Mouse (Mus musculus): ENCODE measurements around the gene 1810065E05Rik. TPM values are rescaled to one million over a fixed set of nuclear protein-coding genes. Genes with fewer than 3 reads are reported as not detected.

The 1810065E05Rik gene
- not detected in 2 replicates for polyA plus RNA-seq (2015; fragmentation: Nextera tagmentation; extraction: Ambion mirVana)

- H3K4me3 ChIP-seq (ENCODE audit: low read length): no peak within 1 kb of the TSS
- H3K27ac ChIP-seq (ENCODE audit: low read length): no peak within 1 kb of the TSS
- H3K9me3 ChIP-seq (ENCODE audit: control insufficient read depth, low read length): no peaks in the 10 kb centered on the region
- H3K9ac ChIP-seq (ENCODE audit: low read length): no peak within 1 kb of the TSS
- no peaks in the 10 kb centered on the region for H3K27me3 ChIP-seq (ENCODE audit: control insufficient read depth, insufficient read depth, low read depth, low read length)
- no peaks in the 10 kb centered on the region for H3K36me3 ChIP-seq (ENCODE audit: control insufficient read depth, insufficient read depth, low read length)
- H3K4me2 ChIP-seq (ENCODE audit: low read depth, low read length): no peak within 1 kb of the TSS
- no peak for ATAC-seq (ENCODE audit: low read depth)
- 37% methylated on average over 1 of the region's 1 CpGs for WGBS
- H3K4me1 ChIP-seq (replicated peaks; ENCODE audit: control insufficient read depth, insufficient read depth, low read length): no peaks in the 10 kb centered on the region
These were observed at the start of gene 1810065E05Rik for GRCm38 (mm10) chr11:58420815-58421214. TSS of gene 1810065E05Rik (plus strand) at chr11:58421111.

- Histone ChIP-seq H3K27ac (ENCODE audit: low read length) (no peak overlapping the region), H3K9me3 (ENCODE audit: control insufficient read depth, low read length) (no peaks in the 10 kb centered on the region), H3K36me3 (ENCODE audit: control insufficient read depth, insufficient read depth, low read length) (no peaks in the 10 kb centered on the region), H3K4me3 (ENCODE audit: low read length) (no peak overlapping the region), H3K4me2 (ENCODE audit: low read depth, low read length) (no peak overlapping the region), H3K27me3 (ENCODE audit: control insufficient read depth, insufficient read depth, low read depth, low read length) (no peaks in the 10 kb centered on the region), H3K9ac (ENCODE audit: low read length) (no peak overlapping the region), H3K4me1 (replicated peaks; ENCODE audit: control insufficient read depth, insufficient read depth, low read length) (no peaks in the 10 kb centered on the region)
- 50% methylated on average over 2 of the region's 2 CpGs for WGBS
- no peak for ATAC-seq (ENCODE audit: low read depth)
These were observed 43.6 kb upstream of the 1810065E05Rik start for GRCm38 (mm10) chr11:58377273-58377672.

- no peaks in the 10 kb centered on the region for H3K9me3 ChIP-seq (ENCODE audit: control insufficient read depth, low read length)
- H3K4me2 ChIP-seq (ENCODE audit: low read depth, low read length): no peak overlapping the region
- no peaks in the 10 kb centered on the region for H3K36me3 ChIP-seq (ENCODE audit: control insufficient read depth, insufficient read depth, low read length)
- no peak overlapping the region for H3K9ac ChIP-seq (ENCODE audit: low read length)
- no peak overlapping the region for H3K27ac ChIP-seq (ENCODE audit: low read length)
- no peak for ATAC-seq (ENCODE audit: low read depth)
- H3K4me3 ChIP-seq (ENCODE audit: low read length): no peak overlapping the region
- H3K4me1 ChIP-seq (replicated peaks; ENCODE audit: control insufficient read depth, insufficient read depth, low read length): no peaks in the 10 kb centered on the region
- WGBS: 11% methylated on average over 1 of the region's 1 CpGs
- H3K27me3 ChIP-seq (ENCODE audit: control insufficient read depth, insufficient read depth, low read depth, low read length): no peaks in the 10 kb centered on the region
These were observed 43.2 kb upstream of the 1810065E05Rik start for GRCm38 (mm10) chr11:58377686-58378085.

- no peak within 1 kb of the TSS for H3K27ac ChIP-seq (ENCODE audit: low read length)
- 95% methylated on average over 3 of the region's 3 CpGs for WGBS
- no peak within 1 kb of the TSS for H3K4me3 ChIP-seq (ENCODE audit: low read length)
- no peak within 1 kb of the TSS for H3K9ac ChIP-seq (ENCODE audit: low read length)
- no peaks in the 10 kb centered on the region for H3K4me1 ChIP-seq (replicated peaks; ENCODE audit: control insufficient read depth, insufficient read depth, low read length)
- no peaks in the 10 kb centered on the region for H3K27me3 ChIP-seq (ENCODE audit: control insufficient read depth, insufficient read depth, low read depth, low read length)
- ATAC-seq (ENCODE audit: low read depth): no peak
- no peaks in the 10 kb centered on the region for H3K36me3 ChIP-seq (ENCODE audit: control insufficient read depth, insufficient read depth, low read length)
- no peaks in the 10 kb centered on the region for H3K9me3 ChIP-seq (ENCODE audit: control insufficient read depth, low read length)
- H3K4me2 ChIP-seq (ENCODE audit: low read depth, low read length): no peak within 1 kb of the TSS
These were observed 42.1 kb upstream of the 1810065E05Rik start, which contains the start of gene Lypd8 for GRCm38 (mm10) chr11:58378763-58379278. TSS of gene Lypd8 (plus strand) at chr11:58379043.

- no peak overlapping the region for H3K9ac ChIP-seq (ENCODE audit: low read length)
- no peak overlapping the region for H3K4me3 ChIP-seq (ENCODE audit: low read length)
- H3K27me3 ChIP-seq (ENCODE audit: control insufficient read depth, insufficient read depth, low read depth, low read length): no peaks in the 10 kb centered on the region
- no peaks in the 10 kb centered on the region for H3K9me3 ChIP-seq (ENCODE audit: control insufficient read depth, low read length)
- no peak overlapping the region for H3K4me2 ChIP-seq (ENCODE audit: low read depth, low read length)
- WGBS: 69% methylated on average over 1 of the region's 1 CpGs
- no peak overlapping the region for H3K27ac ChIP-seq (ENCODE audit: low read length)
- ATAC-seq (ENCODE audit: low read depth): no peak
- no peaks in the 10 kb centered on the region for H3K4me1 ChIP-seq (replicated peaks; ENCODE audit: control insufficient read depth, insufficient read depth, low read length)
- H3K36me3 ChIP-seq (ENCODE audit: control insufficient read depth, insufficient read depth, low read length): no peaks in the 10 kb centered on the region
These were observed 41.4 kb upstream of the 1810065E05Rik start for GRCm38 (mm10) chr11:58379516-58379915.

GRCm38 (mm10) chr11:58382471-58382870, 38.4 kb upstream of the 1810065E05Rik start:
- no peak overlapping the region for H3K4me2 ChIP-seq (ENCODE audit: low read depth, low read length)
- no peak overlapping the region for H3K9ac ChIP-seq (ENCODE audit: low read length)
- no peak overlapping the region for H3K27ac ChIP-seq (ENCODE audit: low read length)
- WGBS: 86% methylated on average over 6 of the region's 6 CpGs
- H3K9me3 ChIP-seq (ENCODE audit: control insufficient read depth, low read length): no peaks in the 10 kb centered on the region
- ATAC-seq (ENCODE audit: low read depth): no peak
- no peaks in the 10 kb centered on the region for H3K4me1 ChIP-seq (replicated peaks; ENCODE audit: control insufficient read depth, insufficient read depth, low read length)
- H3K4me3 ChIP-seq (ENCODE audit: low read length): no peak overlapping the region
- H3K27me3 ChIP-seq (ENCODE audit: control insufficient read depth, insufficient read depth, low read depth, low read length): no peaks in the 10 kb centered on the region
- no peaks in the 10 kb centered on the region for H3K36me3 ChIP-seq (ENCODE audit: control insufficient read depth, insufficient read depth, low read length)

- Histone ChIP-seq H3K9ac (ENCODE audit: low read length) (no peak overlapping the region), H3K9me3 (ENCODE audit: control insufficient read depth, low read length) (no peaks in the 10 kb centered on the region), H3K36me3 (ENCODE audit: control insufficient read depth, insufficient read depth, low read length) (no peaks in the 10 kb centered on the region), H3K4me1 (replicated peaks; ENCODE audit: control insufficient read depth, insufficient read depth, low read length) (no peaks in the 10 kb centered on the region), H3K4me3 (ENCODE audit: low read length) (no peak overlapping the region), H3K27me3 (ENCODE audit: control insufficient read depth, insufficient read depth, low read depth, low read length) (no peaks in the 10 kb centered on the region), H3K4me2 (ENCODE audit: low read depth, low read length) (no peak overlapping the region), H3K27ac (ENCODE audit: low read length) (no peak overlapping the region)
- no peak for ATAC-seq (ENCODE audit: low read depth)
- WGBS: 61% methylated on average over 6 of the region's 6 CpGs
These were observed 20.8 kb upstream of the 1810065E05Rik start for GRCm38 (mm10) chr11:58399985-58400645.

- Histone ChIP-seq H3K4me2 (ENCODE audit: low read depth, low read length) (no peak overlapping the region), H3K27ac (ENCODE audit: low read length) (no peak overlapping the region), H3K9me3 (ENCODE audit: control insufficient read depth, low read length) (no peaks in the 10 kb centered on the region), H3K27me3 (ENCODE audit: control insufficient read depth, insufficient read depth, low read depth, low read length) (no peaks in the 10 kb centered on the region), H3K9ac (ENCODE audit: low read length) (no peak overlapping the region), H3K36me3 (ENCODE audit: control insufficient read depth, insufficient read depth, low read length) (no peaks in the 10 kb centered on the region), H3K4me1 (replicated peaks; ENCODE audit: control insufficient read depth, insufficient read depth, low read length) (no peaks in the 10 kb centered on the region), H3K4me3 (ENCODE audit: low read length) (no peak overlapping the region)
- no peak for ATAC-seq (ENCODE audit: low read depth)
- 59% methylated on average over 5 of the region's 5 CpGs for WGBS
These were observed 20.3 kb upstream of the 1810065E05Rik start for GRCm38 (mm10) chr11:58400655-58401054.

GRCm38 (mm10) chr11:58408066-58408465, 12.8 kb upstream of the 1810065E05Rik start:
- no peaks in the 10 kb centered on the region for H3K4me1 ChIP-seq (replicated peaks; ENCODE audit: control insufficient read depth, insufficient read depth, low read length)
- H3K4me2 ChIP-seq (ENCODE audit: low read depth, low read length): no peak overlapping the region
- no peak overlapping the region for H3K27ac ChIP-seq (ENCODE audit: low read length)
- no peak for ATAC-seq (ENCODE audit: low read depth)
- H3K4me3 ChIP-seq (ENCODE audit: low read length): no peak overlapping the region
- H3K27me3 ChIP-seq (ENCODE audit: control insufficient read depth, insufficient read depth, low read depth, low read length): no peaks in the 10 kb centered on the region
- H3K9ac ChIP-seq (ENCODE audit: low read length): no peak overlapping the region
- WGBS: 55% methylated on average over 3 of the region's 3 CpGs
- H3K36me3 ChIP-seq (ENCODE audit: control insufficient read depth, insufficient read depth, low read length): no peaks in the 10 kb centered on the region
- no peaks in the 10 kb centered on the region for H3K9me3 ChIP-seq (ENCODE audit: control insufficient read depth, low read length)
